Mouse (Mus musculus) liver, embryonic 14.5 days (tissue): ENCODE measurements around the gene Odf3l2.

Experiments
- CTCF ChIP-seq: IDR thresholded peaks from 2 replicates; pipeline ENCODE4 v1.5.1; 2016; ENCODE audit warnings: antibody characterized with exemption, low read depth, control low read depth
- EP300 ChIP-seq: IDR thresholded peaks from 2 replicates; pipeline ENCODE4 v1.6.1; 2016; ENCODE audit warnings: antibody characterized with exemption, low read depth

DNA sequence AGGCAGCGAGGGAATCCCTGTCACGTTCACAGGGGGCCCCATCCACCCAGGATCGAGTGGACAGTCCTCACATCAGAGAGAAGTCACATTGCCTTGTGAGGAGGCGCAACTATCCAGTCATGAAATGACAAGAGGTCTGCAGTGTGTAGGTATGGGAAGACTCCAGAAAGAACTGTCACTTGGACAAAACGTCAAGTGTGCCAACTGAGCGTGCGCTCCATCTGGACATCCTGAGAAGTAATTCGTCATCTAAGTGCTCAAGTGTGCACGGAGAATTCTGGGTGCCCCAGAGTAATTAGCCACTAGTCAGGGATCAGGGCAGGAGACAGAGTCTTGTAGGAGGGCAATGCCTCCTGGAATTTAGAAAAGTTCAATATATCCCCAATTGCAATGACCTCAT, 20.1 kb downstream of the Odf3l2 start:
- TF ChIP-seq EP300 (no peak), CTCF (no peak)
